Mouse (Mus musculus): ENCODE results near the gene Mgat4a. TPM values are rescaled to one million over a fixed set of nuclear protein-coding genes. Genes with fewer than 3 reads are reported as not detected.

Mgat4a gene
- total RNA-seq, 1 experiment from 2014 or later: 10.6 TPM

DNA sequence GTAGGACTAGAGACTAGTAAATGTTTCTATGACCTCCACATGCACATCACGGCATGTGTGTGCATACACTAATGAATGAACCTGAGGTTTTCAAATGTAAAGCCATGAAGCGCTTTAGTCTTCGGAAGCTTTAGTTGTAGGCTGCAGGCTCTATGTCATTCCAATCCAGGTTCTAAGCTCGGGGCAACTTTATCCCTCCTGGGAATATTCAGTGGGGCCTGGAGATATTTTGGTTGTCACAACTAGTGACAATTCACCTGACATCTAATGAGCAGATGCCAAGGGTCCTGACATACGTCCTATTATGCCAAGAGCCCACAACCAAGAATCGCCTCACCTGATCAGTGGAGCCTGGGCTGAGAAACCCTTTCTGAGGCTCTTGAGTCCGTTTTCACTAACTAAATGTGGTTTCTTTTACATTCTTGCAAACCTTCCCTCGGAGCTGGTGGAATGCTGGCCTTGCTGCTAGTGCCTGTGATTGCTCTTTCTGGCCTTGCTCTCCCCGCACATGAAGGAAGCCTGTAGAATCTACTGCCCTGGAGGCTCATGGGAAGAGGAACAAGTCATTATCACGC, 75.9 kb downstream of the Mgat4a start:
- DNase-seq: no peak

DNA sequence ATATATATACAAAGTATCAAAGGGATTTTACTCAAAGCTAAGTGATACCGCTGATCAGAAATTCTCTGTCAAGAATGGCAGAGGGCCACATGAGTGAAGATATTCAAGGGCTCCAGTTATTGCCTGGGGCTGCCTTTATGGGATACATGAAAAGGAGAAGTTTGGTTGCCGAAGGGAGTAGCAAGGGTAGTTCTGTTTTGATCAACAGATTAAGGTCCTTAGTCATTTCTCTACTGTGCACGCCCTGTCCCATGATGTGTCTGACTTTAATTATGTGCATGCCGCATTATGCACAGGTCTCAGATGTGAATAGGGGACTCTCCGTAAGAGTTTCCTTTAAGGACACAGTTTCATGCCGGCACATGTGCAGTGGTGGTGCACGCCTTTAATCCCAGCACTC, 83.3 kb downstream of the Mgat4a start:
- no peak for DNase-seq

DNA sequence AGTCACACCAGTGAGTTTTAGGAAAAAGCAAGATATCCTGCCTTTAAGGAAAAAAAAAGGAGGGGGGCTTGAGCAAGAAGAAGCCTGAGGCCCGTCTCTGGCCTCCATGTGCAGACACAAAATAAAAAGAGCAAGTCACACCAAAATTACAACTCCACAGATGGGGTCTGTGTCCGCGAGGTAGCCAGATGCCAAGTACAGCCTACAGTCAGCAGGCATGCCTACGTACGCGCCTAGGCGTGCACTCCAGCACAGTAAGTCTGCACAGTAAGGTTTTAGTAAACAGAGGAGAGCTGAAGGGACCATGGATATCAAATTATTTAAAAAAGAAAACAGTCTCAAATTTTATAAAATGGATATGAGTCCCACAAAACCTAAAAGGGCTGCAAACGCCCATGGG, 89.5 kb downstream of the Mgat4a start:
- no peak for DNase-seq

DNA sequence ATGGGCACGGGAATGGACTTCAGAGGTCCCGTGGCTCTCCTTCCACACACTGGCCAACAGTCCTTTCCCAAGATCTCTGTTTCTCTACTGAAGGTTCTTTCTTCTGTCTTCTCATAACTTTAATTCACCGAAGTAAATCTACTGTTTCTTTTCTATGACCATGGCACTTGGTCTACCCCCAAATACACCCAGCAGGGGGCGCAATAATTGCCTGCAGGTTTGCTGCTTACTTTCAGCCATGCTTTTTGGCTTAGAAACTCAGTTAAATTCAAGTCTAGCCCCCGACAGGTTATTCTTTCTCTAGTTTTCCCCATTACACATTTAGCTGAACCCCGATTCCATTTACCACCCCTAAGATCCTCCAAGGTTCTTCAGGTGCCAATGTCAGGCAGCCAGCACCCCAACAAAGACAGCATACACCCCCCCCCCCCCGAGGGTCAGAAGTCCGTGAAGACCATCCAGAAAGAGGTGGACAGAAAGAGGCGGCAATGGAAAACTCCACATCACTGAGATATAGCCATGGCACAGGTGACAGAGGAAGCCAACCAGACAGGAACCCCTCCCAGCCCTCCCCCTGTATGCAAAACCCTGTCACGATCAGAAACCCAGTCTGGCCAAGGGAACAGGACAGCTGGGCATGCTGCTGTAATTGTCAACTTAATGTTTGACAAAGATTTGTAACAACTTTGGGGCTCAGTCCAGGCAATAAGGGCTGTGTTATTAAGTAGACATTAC, 92.3 kb downstream of the Mgat4a start:
- DNase-seq: peak; percentile 85

DNA sequence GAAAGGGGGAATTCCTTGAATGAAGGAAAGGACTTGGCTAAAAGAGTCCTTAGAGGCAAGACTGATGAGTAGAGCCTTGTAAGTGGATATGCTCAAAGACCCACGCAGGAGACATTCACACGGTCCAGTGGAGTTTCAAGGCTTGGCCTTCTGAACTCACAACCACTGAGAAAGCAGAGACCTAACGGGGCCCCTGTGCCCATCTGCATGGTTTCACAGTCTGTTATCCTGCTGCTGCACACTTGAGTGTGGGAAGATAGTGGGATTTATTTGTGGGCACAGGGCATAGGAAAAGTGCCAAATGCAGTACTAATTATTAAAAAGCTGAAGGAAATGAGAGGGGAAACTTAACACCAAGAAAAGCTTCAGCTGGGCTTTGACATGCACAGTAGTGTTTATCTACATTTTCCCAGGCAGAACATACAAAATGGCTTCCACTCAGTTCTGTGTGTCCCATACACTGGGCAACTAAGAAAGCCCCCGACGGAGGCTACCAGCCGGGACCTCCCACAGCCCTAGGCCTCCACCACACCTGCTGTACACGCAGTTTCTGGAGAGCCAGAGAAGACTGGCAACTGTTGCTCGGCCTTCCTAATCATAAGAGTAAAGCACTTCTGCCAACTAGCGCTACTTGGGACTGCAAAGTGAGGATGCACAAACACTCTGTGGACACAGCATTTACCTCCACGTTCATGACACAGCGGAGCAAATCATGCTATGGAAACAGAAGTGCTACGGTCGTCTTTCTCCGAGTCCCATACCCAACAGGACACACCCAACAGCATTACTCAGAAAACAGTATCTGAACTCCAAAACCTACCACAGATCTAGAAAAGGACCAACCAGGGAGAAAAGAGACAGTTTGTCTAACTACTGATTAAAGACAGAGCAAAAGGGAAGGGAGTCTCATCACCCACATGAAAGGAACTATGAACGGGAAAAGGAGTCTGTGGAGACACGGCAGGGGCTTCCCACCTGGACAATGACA, 97.7 kb downstream of the Mgat4a start:
- no peak for DNase-seq

DNA sequence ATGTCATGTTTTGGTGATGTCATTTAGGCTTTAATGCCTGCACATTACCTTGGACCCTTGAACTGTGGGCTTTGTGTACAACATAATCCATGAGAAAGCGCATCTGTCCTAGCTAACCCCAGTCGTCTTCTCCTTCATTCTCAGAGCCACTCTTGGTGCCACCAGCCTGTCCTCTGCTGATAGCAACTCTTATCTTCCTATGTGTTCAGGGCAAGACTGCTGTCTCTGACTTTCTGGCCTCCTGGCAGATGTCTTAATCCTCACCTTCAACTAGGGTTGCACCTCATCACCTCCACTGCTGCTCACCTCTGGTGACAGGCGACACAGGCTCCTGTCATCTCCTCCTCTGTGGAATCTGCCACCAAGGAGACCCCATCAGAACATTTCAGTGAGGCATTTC, 104.4 kb downstream of the Mgat4a start:
- no peak for DNase-seq

DNA sequence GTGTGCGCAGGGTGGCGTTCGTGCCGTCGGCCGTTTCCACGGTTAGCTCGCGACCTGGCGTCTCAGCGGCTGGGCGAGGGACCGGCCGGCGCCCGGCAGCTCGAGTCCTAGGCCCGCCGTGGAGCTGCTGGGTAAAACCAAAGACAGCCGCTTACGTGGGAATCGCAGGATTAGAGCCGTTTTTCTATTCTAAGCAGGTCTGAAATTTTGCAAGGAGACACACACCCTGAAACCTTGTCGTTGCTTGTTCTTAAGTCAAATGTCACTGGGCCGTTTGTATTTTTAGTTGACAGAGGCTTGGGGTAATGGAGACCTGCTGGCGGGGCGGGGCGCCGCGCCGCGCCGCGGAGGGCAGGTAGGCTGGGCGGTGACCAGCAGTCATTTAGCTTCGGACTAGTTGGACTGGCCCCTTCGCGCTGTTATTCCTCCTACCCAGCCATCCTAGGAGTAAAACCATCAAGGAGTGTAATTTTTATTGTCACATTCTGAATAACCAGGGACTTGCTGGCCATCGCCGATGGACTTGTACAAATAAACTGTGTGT, 110.4 kb downstream of the Mgat4a start:
- DNase-seq: peak; percentile 45

DNA sequence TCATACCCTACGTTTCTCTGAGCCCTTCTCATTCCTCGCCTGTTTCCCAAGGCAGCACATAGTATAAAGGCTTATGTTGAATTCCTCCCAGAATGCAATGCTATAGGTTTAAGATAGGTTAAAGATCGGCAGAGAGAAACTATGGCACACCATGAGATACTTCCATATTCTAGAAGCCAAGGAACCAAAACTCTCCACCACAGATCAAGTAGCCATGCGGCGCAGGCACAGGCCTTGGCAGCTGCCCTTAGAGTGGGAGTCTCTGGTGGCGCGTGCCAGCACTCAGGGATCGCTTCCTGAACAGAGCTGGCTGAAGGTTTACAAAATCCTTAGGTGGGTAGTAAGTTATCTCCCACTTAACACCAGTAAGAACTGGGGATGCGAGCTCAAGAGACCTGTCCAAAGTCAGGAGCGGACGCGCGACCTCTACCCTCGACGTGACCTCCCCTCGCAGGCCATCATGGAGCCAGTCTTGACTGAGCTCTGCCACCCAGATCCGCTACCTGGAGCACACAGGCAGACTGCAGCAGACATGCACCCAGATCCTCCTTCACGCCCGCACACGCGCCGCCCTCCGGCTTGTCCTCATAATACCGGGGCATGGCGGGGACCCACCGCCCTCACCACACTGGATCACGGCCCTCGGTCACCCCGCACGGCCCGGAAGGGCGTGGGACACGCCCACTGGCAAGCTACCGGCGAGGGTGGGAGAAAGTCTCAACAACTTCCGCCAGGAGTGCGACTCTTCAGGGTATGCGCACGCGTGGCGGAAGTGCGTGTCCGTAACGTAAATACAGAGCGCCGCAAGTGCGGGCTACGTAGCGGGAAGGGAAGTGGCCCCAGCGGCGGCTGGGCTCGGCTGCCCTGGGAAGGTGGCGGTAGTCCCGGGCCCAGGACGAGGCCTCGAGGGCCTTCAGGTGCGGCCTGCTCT, 111.2 kb downstream of the Mgat4a start, which contains the start of the genes Coa5 and Unc50:
Gene Coa5 (minus strand): TSS at position 738 of the 931 bp plus-strand sequence.
Gene Unc50 (plus strand): TSS at position 774 of the 931 bp plus-strand sequence.
- DNase-seq: peak; percentile 96

DNA sequence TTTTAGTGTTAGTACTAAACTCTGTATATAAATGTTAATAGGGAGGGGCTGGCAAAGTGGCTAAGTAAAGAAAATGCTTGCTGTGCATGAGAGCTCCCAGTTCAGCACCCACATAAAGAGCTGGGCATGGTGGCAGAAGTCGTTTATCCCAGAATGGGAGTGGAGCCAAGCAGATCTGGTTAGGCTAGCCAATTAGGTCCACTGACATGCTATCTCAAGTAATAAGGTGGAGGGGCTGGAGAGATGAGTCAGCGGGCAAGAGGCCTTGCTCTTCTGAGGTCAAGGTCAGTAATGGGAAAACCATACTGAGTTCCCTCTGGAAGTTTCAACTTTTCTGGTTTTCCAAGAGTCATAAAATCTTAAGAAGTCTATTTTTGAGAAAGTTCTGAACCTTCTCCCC, 111.9 kb downstream of the Mgat4a start:
- peak; percentile 57 for DNase-seq

DNA sequence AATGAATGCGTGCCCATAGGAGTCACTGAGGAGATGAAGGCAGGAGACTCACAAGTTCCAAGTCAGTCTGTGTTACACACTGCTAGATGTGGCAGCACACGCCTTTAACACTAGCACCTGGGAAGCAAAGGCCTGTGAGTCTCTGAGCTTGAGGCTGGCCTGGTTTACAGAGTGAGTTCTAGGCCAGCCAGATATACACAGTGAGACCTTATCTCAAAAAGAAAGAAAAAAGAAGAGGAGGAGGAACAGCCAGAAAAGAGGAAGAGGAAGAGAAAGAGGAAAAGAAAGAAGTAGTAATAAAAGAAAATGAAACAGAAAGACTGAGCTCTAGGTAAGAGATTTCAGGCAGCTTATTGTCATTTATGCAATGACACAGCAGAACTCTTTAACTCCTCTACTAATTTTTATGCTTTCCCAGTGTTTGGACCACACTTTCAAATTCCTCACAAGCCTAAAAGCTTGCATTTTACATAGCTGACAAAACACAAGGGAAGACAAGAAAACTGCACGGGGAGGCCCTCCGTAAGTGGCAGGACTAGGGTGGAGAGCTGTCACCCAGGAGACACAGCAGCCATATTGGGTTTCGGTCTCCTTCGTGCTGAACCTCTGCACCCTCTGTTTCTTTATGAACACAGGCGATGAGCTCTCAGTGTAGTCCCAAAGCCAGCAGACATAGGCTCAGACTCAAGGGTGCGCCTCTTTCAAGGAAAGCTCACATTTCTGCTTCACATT, 113.5 kb downstream of the Mgat4a start:
- DNase-seq: no peak

DNA sequence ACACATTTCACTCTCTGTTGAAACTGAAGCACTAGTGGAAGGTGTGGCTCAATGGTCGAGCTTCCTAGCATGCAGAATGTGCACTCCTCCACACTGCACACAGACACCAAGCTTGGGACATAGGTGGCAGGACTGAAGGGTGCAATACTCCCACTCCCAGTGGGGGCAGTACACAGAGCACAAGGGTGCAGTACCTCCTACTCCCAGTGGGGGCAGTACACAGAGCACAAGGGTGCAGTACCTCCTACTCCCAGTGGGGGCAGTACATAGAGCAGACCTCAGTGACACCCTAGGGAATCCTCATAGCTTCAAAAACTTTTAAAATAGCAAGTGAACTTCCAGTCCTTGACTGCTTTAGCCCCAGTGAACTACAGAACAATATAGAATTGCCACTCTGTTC, 121.4 kb downstream of the Mgat4a start:
- DNase-seq: peak; percentile 88

DNA sequence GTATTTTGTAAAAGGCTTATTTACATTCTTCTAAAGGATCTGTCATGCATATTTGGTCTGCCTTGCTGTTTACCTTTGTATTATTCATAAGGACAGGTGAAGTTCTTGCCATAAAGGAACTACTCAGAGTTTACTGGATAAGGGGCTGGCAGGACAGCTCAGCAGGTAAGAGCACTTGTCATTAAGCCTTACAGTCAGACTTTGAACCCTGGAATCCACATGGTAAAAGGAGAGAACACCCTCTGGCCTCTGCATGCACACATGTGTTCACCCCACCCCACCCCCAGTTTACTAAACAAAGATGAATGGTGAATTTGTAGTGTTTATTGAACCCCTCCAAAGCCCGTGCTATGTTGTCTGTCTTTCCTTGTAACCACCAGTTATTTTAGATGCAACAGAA, 125.4 kb downstream of the Mgat4a start:
- no peak for DNase-seq

DNA sequence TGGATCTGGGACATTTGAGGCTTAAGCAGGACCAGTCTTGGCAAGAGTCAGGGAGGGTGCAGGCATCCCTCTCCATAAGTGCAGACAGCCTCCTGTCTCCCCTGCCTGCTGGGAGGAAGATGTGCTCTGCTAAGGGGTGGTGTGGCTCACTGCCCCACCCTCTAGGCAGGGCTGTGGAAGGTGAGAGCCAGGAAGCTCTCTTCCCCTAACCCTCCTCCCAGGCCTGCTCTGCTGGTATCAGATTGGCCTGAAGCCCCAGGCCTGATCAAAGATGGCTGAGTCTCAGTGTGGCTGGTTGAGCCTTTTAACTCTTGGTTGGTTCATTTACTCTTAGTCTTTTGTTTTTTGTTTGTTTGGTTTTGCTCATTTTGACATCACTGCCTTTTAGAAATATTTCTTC, 131.2 kb downstream of the Mgat4a start:
- DNase-seq: peak; percentile 12

DNA sequence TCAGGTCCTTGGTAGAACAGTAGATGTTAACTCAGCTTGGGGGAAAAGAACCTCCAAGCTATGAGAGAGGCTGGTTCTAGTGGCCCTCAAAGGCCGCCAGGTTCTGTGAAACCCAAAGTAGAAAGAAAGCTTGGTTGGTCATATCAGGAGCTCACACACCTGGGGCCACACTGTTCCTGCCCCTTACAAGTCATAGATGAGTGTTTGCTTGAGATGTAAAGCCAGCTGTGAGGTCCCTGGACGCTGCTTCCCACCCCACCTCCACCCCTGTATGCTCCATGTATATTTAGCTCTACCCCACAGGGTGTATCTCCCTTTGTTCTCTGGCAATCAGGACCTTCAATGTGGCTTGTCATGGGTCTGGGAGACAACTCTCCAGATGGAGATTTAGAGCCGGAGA, 132.1 kb downstream of the Mgat4a start:
- no peak for DNase-seq

DNA sequence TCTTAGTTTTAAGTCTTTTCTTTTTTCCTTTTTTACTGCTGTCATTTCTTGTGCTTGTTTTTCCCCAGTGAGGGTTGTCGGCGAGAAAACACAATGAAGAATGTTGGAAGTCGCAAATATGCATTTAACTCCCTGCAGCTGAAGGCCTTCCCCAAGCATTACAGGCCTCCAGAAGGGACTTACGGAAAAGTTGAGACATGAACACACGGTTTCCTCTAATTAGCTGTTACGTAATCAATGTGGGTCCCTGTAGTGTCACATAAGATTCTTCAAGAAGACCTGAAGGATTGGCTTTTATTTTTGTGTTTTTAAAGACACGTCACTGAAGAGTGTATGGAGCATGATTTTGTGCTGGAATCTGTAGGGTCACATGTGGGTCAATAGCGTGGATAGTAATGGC, 132.8 kb downstream of the Mgat4a start:
- DNase-seq: no peak

DNA sequence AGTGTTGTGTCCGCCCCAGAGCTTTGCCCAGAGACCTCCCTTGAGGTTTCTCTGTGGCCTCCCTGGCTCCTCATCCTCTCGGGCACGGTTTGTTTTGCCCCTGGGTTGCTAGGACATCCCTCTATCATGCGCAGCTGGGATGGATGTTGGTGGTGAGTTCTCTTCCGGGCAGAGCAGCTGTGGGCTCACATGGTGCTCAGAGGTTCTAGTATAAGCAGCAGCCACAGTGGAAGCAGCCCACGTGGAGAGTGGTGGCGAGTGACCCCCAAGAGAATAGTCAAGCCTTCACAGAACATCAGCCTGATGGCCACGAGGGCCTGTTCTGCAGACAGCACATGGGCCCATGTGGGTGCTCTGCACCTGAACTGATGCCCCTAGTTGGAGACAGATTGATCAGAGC, 133.6 kb downstream of the Mgat4a start:
- no peak for DNase-seq

DNA sequence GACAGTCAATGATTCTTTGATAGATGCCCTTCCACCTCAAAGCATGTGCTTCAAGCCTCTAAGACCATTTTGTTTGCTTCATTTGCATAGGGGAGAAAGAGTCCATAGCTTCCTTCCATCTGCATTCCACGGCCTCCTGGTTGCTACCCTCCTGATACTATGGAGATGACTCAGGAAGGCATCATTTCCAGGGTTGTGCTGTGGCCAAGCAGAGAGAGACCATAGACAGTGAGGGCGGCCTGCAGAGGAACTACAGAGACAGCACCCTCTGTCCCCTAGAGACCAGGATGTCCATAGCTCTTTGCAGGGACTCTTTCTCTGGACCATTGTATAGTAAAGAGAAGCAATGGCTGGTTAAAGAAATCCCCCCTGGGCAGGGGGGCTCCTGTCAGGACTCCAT, 135.7 kb downstream of the Mgat4a start:
- DNase-seq: no peak

DNA sequence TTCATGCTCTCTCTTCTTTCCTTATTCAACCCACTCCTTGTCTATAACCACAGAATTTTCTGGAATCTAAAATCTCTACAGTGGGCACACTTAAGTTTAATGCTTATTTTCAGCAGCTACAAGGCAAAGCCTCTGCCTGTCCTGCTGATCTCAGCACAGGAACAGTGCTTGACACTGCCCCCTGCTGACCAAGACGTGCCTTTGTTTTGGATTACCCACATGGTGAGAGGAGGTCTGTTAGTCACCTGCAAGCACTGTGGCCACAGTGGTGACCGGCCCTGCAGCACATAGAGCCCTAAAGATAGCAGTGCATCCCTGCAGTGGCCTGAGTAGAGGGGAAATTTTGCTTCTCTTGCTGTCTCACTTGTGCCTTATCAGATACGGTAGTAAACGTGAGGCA, 139.1 kb downstream of the Mgat4a start:
- peak; percentile 79 for DNase-seq

DNA sequence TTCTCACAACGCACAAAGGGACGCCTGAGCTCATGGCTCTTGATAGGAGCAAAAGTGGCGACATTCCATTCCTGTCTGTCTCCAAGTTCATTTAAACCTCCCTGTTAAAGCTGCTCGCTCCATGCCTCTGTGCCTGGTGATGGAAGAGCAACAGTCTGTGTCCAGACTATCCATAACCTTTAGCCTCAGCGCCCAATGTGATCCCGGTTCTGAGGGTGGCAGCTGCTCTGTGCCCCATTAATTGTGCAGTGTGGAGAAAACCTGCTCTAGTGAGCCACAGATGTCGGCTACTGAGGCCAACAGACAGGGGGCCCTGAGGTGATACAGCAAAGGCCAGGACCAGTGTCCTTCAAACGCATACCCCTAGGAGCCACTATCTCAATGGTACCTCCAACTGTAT, 141.1 kb downstream of the Mgat4a start:
- no peak for DNase-seq

DNA sequence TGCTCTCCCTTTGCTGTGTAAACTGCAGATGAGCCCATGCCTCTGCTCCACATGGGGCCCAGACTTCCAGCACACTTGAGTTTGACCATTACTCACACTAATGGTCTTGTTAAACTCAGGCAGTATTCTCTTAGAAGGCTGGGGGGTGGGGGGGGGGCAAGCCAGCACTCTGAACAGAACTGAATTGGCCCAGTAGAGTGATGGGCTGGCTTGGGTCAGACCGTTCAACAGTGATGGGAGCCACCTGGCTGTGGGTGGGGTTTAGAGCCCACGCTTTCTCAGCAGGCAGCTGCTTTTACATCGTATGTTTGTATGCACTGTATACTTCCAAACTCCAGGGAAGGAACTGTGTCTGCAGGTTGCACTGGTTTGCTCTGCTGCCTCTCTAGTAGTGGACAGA, 141.9 kb downstream of the Mgat4a start:
- DNase-seq: no peak

DNA sequence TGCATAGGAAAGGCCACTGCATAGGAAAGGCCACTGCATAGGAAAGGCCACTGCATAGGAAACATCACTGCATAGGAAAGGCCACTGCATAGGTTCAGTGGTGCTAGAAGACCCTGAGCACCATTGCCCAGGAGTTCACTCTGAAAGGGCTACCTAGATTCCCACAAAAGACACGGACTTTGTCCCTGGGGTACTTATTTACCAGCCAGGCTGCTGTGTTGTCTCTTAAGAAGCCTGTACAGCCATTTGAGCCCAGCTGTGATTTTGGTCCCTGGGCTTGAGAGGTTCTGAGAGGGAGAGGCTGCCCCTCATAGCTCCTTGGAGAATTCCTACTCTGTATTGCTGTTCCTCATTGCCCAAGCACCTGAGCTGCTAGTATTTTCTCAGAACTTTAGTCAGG, 144.3 kb downstream of the Mgat4a start:
- no peak for DNase-seq
